Mouse (Mus musculus) gastrocnemius, postnatal 14 days (tissue): ENCODE measurements around the gene Ranbp10. TPM values are rescaled to one million over a fixed set of nuclear protein-coding genes. Genes with fewer than 3 reads are reported as not detected.
"Not testable (repeated sequence)": the region's sequence is repeated elsewhere in the genome, so short reads cannot be mapped to it uniquely, and the experiment has no call there.

Source experiments
- DNase-seq: peaks from one replicate; pipeline ENCODE4 v3.0.0; 2021; ENCODE audit warnings: mixed read lengths
- intact Hi-C: fragments of 180-260 bp; cut with DNase I; formaldehyde crosslinking; loops from one replicate; pipeline ENCODE4 v1.15.1; 2025; ENCODE audit warnings: low total_unique reads
- total RNA-seq, 2 experiments: library from RNA; stranded (reverse); gene quantifications; 2 replicates each; pipeline ENCODE4 v1.2.3; 2021

Ranbp10 gene
- total RNA-seq, 2 experiments from 2014 or later: 20.1 to 20.2 TPM

GRCm38 (mm10) chr8:105846678-105847077 lies 19.5 kb upstream of the Ranbp10 start:
- intact Hi-C loops: loop anchor here (10.0 kb wide), 1 partner anchor 158 kb away; the partner anchor contains the start of gene Dpep2nb
- DNase-seq: no peak

- intact Hi-C loops: loop anchor here (5.0 kb wide), 1 partner anchor 93 kb away; the partner anchor contains the start of gene Ctrl
- DNase-seq: no peak
These were observed 12.1 kb upstream of the Ranbp10 start for GRCm38 (mm10) chr8:105839209-105839608.

- intact Hi-C loops: loop anchor here (5.0 kb wide), 1 partner anchor 95 kb away; the partner anchor contains the start of gene Ctrl
- DNase-seq: no peak
These were observed 9.8 kb upstream of the Ranbp10 start for GRCm38 (mm10) chr8:105836991-105837390.

GRCm38 (mm10) chr8:105835318-105835717 lies 8.2 kb upstream of the Ranbp10 start:
- intact Hi-C loops: loop anchor here (5.0 kb wide), 1 partner anchor 97 kb away; the partner anchor contains the start of gene Ctrl
- DNase-seq: peak; percentile 66

- intact Hi-C loops: loop anchor here (5.0 kb wide), 1 partner anchor 121 kb away; no protein-coding TSS in a partner anchor
- DNase-seq: not testable (repeated sequence)
These were observed 6.6 kb upstream of the Ranbp10 start for GRCm38 (mm10) chr8:105833740-105834139.

GRCm38 (mm10) chr8:105826379-105826778 lies 771 bp downstream of the Ranbp10 start:
- intact Hi-C loops: no loop called here

GRCm38 (mm10) chr8:105825506-105825905 lies 1.6 kb downstream of the Ranbp10 start:
- intact Hi-C loops: no loop called here
- no peak for DNase-seq

More at GRCm38 (mm10) chr8:105826379-105826778, 771 bp downstream of the Ranbp10 start:
- no peak for DNase-seq

GRCm38 (mm10) chr8:105820925-105821324 lies 6.2 kb downstream of the Ranbp10 start:
- intact Hi-C loops: no loop called here
- peak; percentile 34 for DNase-seq

- no peak for DNase-seq
- intact Hi-C loops: no loop called here
These were observed 7.5 kb downstream of the Ranbp10 start for GRCm38 (mm10) chr8:105819659-105820058.

GRCm38 (mm10) chr8:105813241-105813640 lies 13.9 kb downstream of the Ranbp10 start:
- no peak for DNase-seq
- intact Hi-C loops: no loop called here

- intact Hi-C loops: no loop called here
- DNase-seq: no peak
These were observed 14.6 kb downstream of the Ranbp10 start for GRCm38 (mm10) chr8:105812511-105812910.

- intact Hi-C loops: no loop called here
- no peak for DNase-seq
These were observed 15.6 kb downstream of the Ranbp10 start for GRCm38 (mm10) chr8:105811543-105811942.

GRCm38 (mm10) chr8:105811061-105811460 lies 16.1 kb downstream of the Ranbp10 start:
- no peak for DNase-seq
- intact Hi-C loops: no loop called here

GRCm38 (mm10) chr8:105810245-105810786 lies 16.8 kb downstream of the Ranbp10 start:
- intact Hi-C loops: no loop called here
- DNase-seq: no peak

- DNase-seq: peak; percentile 69
- intact Hi-C loops: no loop called here
These were observed 18.7 kb downstream of the Ranbp10 start for GRCm38 (mm10) chr8:105808480-105808879.

GRCm38 (mm10) chr8:105807766-105808165 lies 19.4 kb downstream of the Ranbp10 start:
- intact Hi-C loops: no loop called here

GRCm38 (mm10) chr8:105805964-105806363 lies 21.2 kb downstream of the Ranbp10 start:
- DNase-seq: no peak
- intact Hi-C loops: no loop called here

More at GRCm38 (mm10) chr8:105807766-105808165, 19.4 kb downstream of the Ranbp10 start:
- DNase-seq: no peak

GRCm38 (mm10) chr8:105805346-105805745 lies 21.8 kb downstream of the Ranbp10 start:
- no peak for DNase-seq
- intact Hi-C loops: no loop called here

GRCm38 (mm10) chr8:105804797-105805196 lies 22.4 kb downstream of the Ranbp10 start:
- DNase-seq: no peak
- intact Hi-C loops: no loop called here

GRCm38 (mm10) chr8:105801153-105801904 lies 25.8 kb downstream of the Ranbp10 start:
- no peak for DNase-seq
- intact Hi-C loops: no loop called here
